19 mouse cellular contexts compared by ENCODE assay signal in the genomic region with DNA sequence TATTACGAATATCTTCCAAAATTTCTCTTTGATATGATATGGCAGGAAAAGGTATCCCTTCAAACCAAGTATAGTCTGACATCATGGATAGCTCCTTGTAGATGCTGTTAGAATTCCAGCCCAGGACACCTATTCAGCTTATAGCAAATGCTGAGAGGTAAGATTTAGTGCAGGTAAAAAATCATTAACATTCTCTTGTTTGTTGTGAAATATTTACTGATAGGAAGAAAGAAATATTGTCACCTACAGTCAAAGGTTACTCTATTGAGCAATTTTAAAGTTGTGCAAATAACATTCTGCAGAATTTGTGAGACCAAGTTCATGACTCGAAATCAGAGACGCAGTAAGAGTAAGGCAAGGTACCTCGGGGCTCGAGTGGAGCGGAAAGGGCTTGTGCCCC. TPM values are rescaled to one million over a fixed set of nuclear protein-coding genes. Genes with fewer than 3 reads are reported as not detected.
DNase-seq lines count a peak whose midpoint lies in the region; TF ChIP-seq lines count a peak whose summit lies in the region.
"Not testable (repeated sequence)": the region's sequence is repeated elsewhere in the genome, so short reads cannot be mapped to it uniquely, and the experiment has no call there.
"Had no signal": no experiment of that assay in that cellular context is flagged by ENCODE, and none has a peak within 500 bp of the region (broad histone marks: within the 10 kb centered on the region; RNA-seq: fewer than 3 reads in every experiment).

Gene Sult2a4 (minus strand): TSS at position 101 of the 400 bp plus-strand sequence.

- not testable (repeated sequence) for TF ChIP-seq CTCF in E14TG2a.4 (conservative IDR thresholded peaks at IDR 0.05; ENCODE audit: low read length); ES-Bruce4 (IDR thresholded peaks at IDR 0.05; ENCODE audit: low read depth, low read length); liver, adult 2 months (IDR thresholded peaks at IDR 0.05; ENCODE audit: low read depth, low read length)

- H3K27me3 ChIP-seq in E14TG2a.4 (ENCODE audit: insufficient read depth, low read length); ES-Bruce4 (ENCODE audit: control insufficient read depth, insufficient read depth, low read length, poor library complexity, severe bottlenecking); liver, adult 2 months (ENCODE audit: control insufficient read depth, insufficient read depth, low read length): not testable (repeated sequence)

- H3K4me1 ChIP-seq in E14TG2a.4 (replicated peaks; ENCODE audit: low read depth, low read length); ES-Bruce4 (ENCODE audit: control insufficient read depth, insufficient read depth, low read length); ES-E14 (ENCODE audit: control insufficient read depth in 2 of 2, insufficient read depth in 2 of 2, low read length in 2 of 2, poor library complexity in 1 of 2); liver, adult 2 months (ENCODE audit: control insufficient read depth, insufficient read depth, low read length): not testable (repeated sequence)

- not testable (repeated sequence) for TF ChIP-seq POLR2A in ES-Bruce4 (IDR thresholded peaks at IDR 0.05; ENCODE audit: insufficient read depth, low read length); liver, adult 2 months (IDR thresholded peaks at IDR 0.05; ENCODE audit: extremely low read depth, insufficient read depth, low read length)

- not testable (repeated sequence) for H3K36me3 ChIP-seq in E14TG2a.4 (ENCODE audit: insufficient read depth, low read length); ES-Bruce4 (ENCODE audit: control insufficient read depth, insufficient read depth, low read length, poor library complexity, severe bottlenecking); ES-E14 (ENCODE audit: control insufficient read depth, insufficient read depth, low read length, poor library complexity, severe bottlenecking); liver, adult 2 months (ENCODE audit: control insufficient read depth, insufficient read depth, low read length)

- H3K9ac ChIP-seq in ES-Bruce4 (ENCODE audit: low read depth, poor library complexity, severe bottlenecking) (peak within 1 kb of the TSS; percentile 70; the same call in 1 of the 2 replicates), ES-E14 (ENCODE audit: insufficient read depth, low read depth, low read length, poor library complexity, severe bottlenecking) (peak within 1 kb of the TSS; percentile 70)
- not testable (repeated sequence) for H3K9ac ChIP-seq in liver, adult 2 months (ENCODE audit: low read depth, low read length)

- not testable (repeated sequence) for H3K27ac ChIP-seq in ES-Bruce4 (ENCODE audit: insufficient read depth, low read length); ES-E14 (ENCODE audit: insufficient read depth, low read depth, low read length, poor library complexity, severe bottlenecking); liver, adult 2 months (replicated peaks; ENCODE audit: insufficient read depth, low read depth, low read length)

- H3K9me3 ChIP-seq in E14TG2a.4 (ENCODE audit: low read length); ES-Bruce4 (replicated peaks; ENCODE audit: control insufficient read depth, insufficient read depth, low read length, poor library complexity, severe bottlenecking); ES-E14 (ENCODE audit: control insufficient read depth, insufficient read depth, low read depth, low read length): not testable (repeated sequence)

- 47% methylated on average over 6 of the region's 6 CpGs for WGBS in liver, adult 2 months

- not testable (repeated sequence) for TF ChIP-seq EP300 in ES-Bruce4 (IDR thresholded peaks at IDR 0.05; ENCODE audit: insufficient read depth, low read depth, low read length)

- peak within 1 kb of the TSS; percentile 71 for H3K4me3 ChIP-seq in E14TG2a.4 (replicated peaks; ENCODE audit: low read length)
- peak within 1 kb of the TSS; percentile 52 for H3K4me3 ChIP-seq in ES-Bruce4 (ENCODE audit: low read depth, low read length)
- H3K4me3 ChIP-seq in ES-E14 (ENCODE audit: insufficient read depth in 1 of 2, low read depth in 1 of 2, low read length in 2 of 2, poor library complexity in 1 of 2, severe bottlenecking in 1 of 2): peak within 1 kb of the TSS; percentile 50 to 64
- not testable (repeated sequence) for H3K4me3 ChIP-seq in liver, adult 2 months (ENCODE audit: insufficient read depth, low read depth, low read length)

- H3K79me2 ChIP-seq in liver, adult 2 months (ENCODE audit: control insufficient read depth, insufficient read depth, low read length): not testable (repeated sequence)

- in situ Hi-C loops in ES-E14 (cut with MboI; ENCODE audit: low sequenced_read_pairs in 2 of 2, unreplicated experiment in 2 of 2): not testable (repeated sequence)

- DNase-seq in ES-E14 (ENCODE audit: low read depth, low spot score): not testable (repeated sequence)
- DNase-seq in R1 (ENCODE audit: low read depth, low spot score): peak; percentile 16
- DNase-seq in liver, adult 2 months (ENCODE audit: extremely low read depth, low read depth, low spot score): peak; percentile 71

RNA-seq across cellular contexts. Expression of gene Sult2a4, which starts in this region (rescaled TPM):
- not detected in 2 replicates for polyA plus RNA-seq in ES-Bruce4 (2011; ENCODE audit: insufficient read depth, insufficient read length, low read depth, missing spikeins)
- total RNA-seq in ES-E14 (2012; rRNA removed): 0.32 TPM in 1 of 2 replicates, not detected in the other
- not detected in 2 replicates for total RNA-seq in liver, adult 2 months (2014; rRNA removed)
- polyA plus RNA-seq in liver, adult 2 months (2012; rRNA removed): 0.09 and 0.44 TPM in 2 replicates
- total RNA-seq: adrenal gland, adult 18-20 months; adrenal gland, adult 2 months; adrenal gland, adult 8-10 months; adrenal gland, postnatal 25 days; adrenal gland, postnatal 36 days; CH12.LX; G1E; MEL had no signal
- polyA plus RNA-seq: activated CD4-positive, CD25-positive, alpha-beta regulatory T cell, adult 4 months; adrenal gland, adult 2 months; brain, embryonic 14.5 days; C2C12; CD4-positive, CD25-positive, alpha-beta regulatory T cell, adult 4 months; cerebellum, adult 2 months; G1E; Patski had no signal

Comparison
In these comparisons a context has a peak if more than half of its experiments do, and no peak if none do; other contexts are left out.
1. Peak in DNase-seq in liver, adult 2 months; RNA of the gene not detected or under 1 TPM.